Mouse (Mus musculus) neural tube, embryonic 11.5 days (tissue): Measurements from ENCODE around the gene Fbxo34. TPM values are rescaled to one million over a fixed set of nuclear protein-coding genes. Genes with fewer than 3 reads are reported as not detected.

ENCODE experiments used
- ATAC-seq: fragments of 200-750 bp; cut with Nextera tagmentation; 2 replicates; pipeline ENCODE4 v1.8.0; 2017; ENCODE audit warnings: moderate number of reproducible peaks, mild to moderate bottlenecking, moderate TSS enrichment, moderate library complexity; ENCODE audit not compliant: insufficient read depth, low FRiP score, low TSS enrichment
- DNase-seq: peaks from one replicate; pipeline ENCODE4 v3.0.0-alpha.2; 2015; ENCODE audit warnings: low spot score
- H3K27ac ChIP-seq: fragments of 300-500 bp; sonication (generic); 2 replicates; pipeline ENCODE4 v1.5.1; 2014; ENCODE audit warnings: low read depth, mild to moderate bottlenecking, low read length
- H3K27me3 ChIP-seq: fragments of 300-500 bp; sonication (generic); 2 replicates; pipeline ENCODE4 v1.6.1; 2014; ENCODE audit warnings: mild to moderate bottlenecking, low read length, mixed read lengths; ENCODE audit not compliant: control insufficient read depth, insufficient read depth
- H3K36me3 ChIP-seq: fragments of 300-500 bp; sonication (generic); 2 replicates; pipeline ENCODE4 v1.6.1; 2014; ENCODE audit warnings: mild to moderate bottlenecking, low read length, moderate library complexity, mixed read lengths; ENCODE audit not compliant: control insufficient read depth, insufficient read depth
- H3K4me1 ChIP-seq: fragments of 300-500 bp; sonication (generic); 2 replicates; pipeline ENCODE4 v1.6.1; 2014; ENCODE audit warnings: low read length, mixed read lengths; ENCODE audit not compliant: control insufficient read depth, insufficient read depth
- H3K4me2 ChIP-seq: fragments of 300-500 bp; sonication (generic); 2 replicates; pipeline ENCODE4 v1.6.1; 2014; ENCODE audit warnings: low read depth, mild to moderate bottlenecking, moderate library complexity
- H3K4me3 ChIP-seq: fragments of 300-500 bp; sonication (generic); 2 replicates; pipeline ENCODE4 v1.5.1; 2014; ENCODE audit warnings: low read depth, low read length
- H3K9ac ChIP-seq: fragments of 300-500 bp; sonication (generic); 2 replicates; pipeline ENCODE4 v1.6.1; 2014; ENCODE audit warnings: mild to moderate bottlenecking, low read length
- H3K9me3 ChIP-seq: fragments of 300-500 bp; sonication (generic); 2 replicates; pipeline ENCODE4 v1.6.1; 2016; ENCODE audit warnings: low read length; ENCODE audit not compliant: control insufficient read depth
- WGBS: fragments of 180-500 bp; shearing (Covaris S2); extraction: QIAGEN DNeasy Blood & Tissue Kit; methylation state at CpG from one replicate; pipeline ENCODE4 v1.1.7; 2014; 5-methylcytosine and 5-hydroxymethylcytosine counted together
- polyA plus RNA-seq: library from polyadenylated mRNA; unstranded; fragments of >200 nt; fragmentation: Nextera tagmentation; extraction: Ambion mirVana; gene quantifications from 2 replicates; pipeline ENCODE4 v1.2.1, GENCODE M21; 2014

The Fbxo34 gene
- polyA plus RNA-seq, 1 experiment from 2014 or later, result 25.8 TPM

GRCm38 (mm10) chr14:47572707-47573106 is 122.5 kb downstream of the Fbxo34 start:
- ATAC-seq (no peak), DNase-seq (no peak)
- Histone ChIP-seq H3K9ac (no peak overlapping the region), H3K27ac (no peak overlapping the region), H3K4me3 (no peak overlapping the region), H3K9me3 (no peaks in the 10 kb centered on the region), H3K27me3 (no peaks in the 10 kb centered on the region), H3K36me3 (no peaks in the 10 kb centered on the region), H3K4me2 (no peak overlapping the region), H3K4me1 (no peaks in the 10 kb centered on the region)
- 73% methylated on average over 4 of the region's 4 CpGs for WGBS

- Histone ChIP-seq H3K4me3 (no peak overlapping the region), H3K9ac (no peak overlapping the region), H3K4me2 (no peak overlapping the region), H3K36me3 (no peaks in the 10 kb centered on the region), H3K4me1 (no peaks in the 10 kb centered on the region), H3K27ac (no peak overlapping the region), H3K9me3 (no peaks in the 10 kb centered on the region), H3K27me3 (no peaks in the 10 kb centered on the region)
- 73% methylated on average over 11 of the region's 11 CpGs for WGBS
- ATAC-seq (no peak), DNase-seq (no peak)
Observed at GRCm38 (mm10) chr14:47574721-47575120, 124.5 kb downstream of the Fbxo34 start.

DNA sequence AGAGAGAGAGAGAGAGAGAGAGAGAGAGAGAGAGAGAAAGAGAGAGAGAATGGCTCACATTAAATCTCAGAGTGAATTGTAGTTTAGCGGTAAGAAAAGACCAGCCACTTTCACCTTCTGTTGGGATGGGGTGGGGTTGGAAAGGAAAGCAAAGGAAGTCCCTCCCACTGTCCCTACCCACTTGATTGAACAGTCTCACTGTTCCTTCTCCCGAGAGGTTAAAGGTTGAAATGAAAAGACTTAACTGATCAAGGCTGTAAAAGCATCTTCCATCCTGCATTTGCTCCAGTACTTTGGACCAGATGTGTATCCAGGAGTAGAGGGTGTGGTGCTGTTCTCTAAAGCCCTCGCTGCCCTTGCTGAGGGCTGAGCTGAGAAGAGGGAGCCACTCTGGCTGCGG is 126.5 kb downstream of the Fbxo34 start:
- WGBS, result 67% methylated on average over 4 of the region's 4 CpGs
- ATAC-seq, result no peak

GRCm38 (mm10) chr14:47578086-47578485 is 127.9 kb downstream of the Fbxo34 start:
- H3K9me3 ChIP-seq, result no peaks in the 10 kb centered on the region
- WGBS, result 93% methylated on average over 2 of the region's 2 CpGs
- no peaks in the 10 kb centered on the region for H3K27me3 ChIP-seq
- no peaks in the 10 kb centered on the region for H3K4me1 ChIP-seq
- no peak overlapping the region for H3K4me2 ChIP-seq
- H3K9ac ChIP-seq, result no peak overlapping the region
- DNase-seq (no peak), ATAC-seq (no peak)
- no peak overlapping the region for H3K27ac ChIP-seq
- no peak overlapping the region for H3K4me3 ChIP-seq
- no peaks in the 10 kb centered on the region for H3K36me3 ChIP-seq

More for the DNA sequence above, 126.5 kb downstream of the Fbxo34 start:
- no peaks in the 10 kb centered on the region for H3K27me3 ChIP-seq
- no peak overlapping the region for H3K27ac ChIP-seq
- H3K36me3 ChIP-seq, result no peaks in the 10 kb centered on the region
- no peaks in the 10 kb centered on the region for H3K4me1 ChIP-seq
- H3K4me2 ChIP-seq, result no peak overlapping the region
- H3K4me3 ChIP-seq, result no peak overlapping the region
- no peak overlapping the region for H3K9ac ChIP-seq
- no peak for DNase-seq
- H3K9me3 ChIP-seq, result no peaks in the 10 kb centered on the region

DNA sequence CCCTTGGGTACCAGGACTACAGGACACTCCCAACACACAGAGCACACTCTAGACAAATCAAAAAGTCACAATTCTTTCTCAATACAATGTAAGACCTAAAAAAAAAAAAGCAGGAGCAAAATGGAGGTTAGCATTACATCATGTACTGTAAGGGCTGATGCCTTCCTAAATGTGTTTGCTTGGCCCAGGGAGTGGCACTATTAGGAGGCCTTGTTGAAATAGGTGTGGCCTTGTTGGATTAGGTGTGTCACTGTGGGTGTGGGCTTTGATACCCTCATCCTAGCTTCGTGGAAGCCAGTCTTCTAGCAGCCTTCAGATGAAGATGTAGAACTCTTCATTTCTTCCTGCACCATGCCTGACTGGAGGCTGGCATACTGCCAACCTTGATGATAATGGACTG is 131.1 kb downstream of the Fbxo34 start:
- no peaks in the 10 kb centered on the region for H3K36me3 ChIP-seq

More for the DNA sequence above, 131.1 kb downstream of the Fbxo34 start:
- no peak overlapping the region for H3K27ac ChIP-seq
- H3K27me3 ChIP-seq, result no peaks in the 10 kb centered on the region
- no peaks in the 10 kb centered on the region for H3K4me1 ChIP-seq
- WGBS, result 65% methylated on average over 1 of the region's 1 CpGs
- no peak overlapping the region for H3K9ac ChIP-seq
- no peak overlapping the region for H3K4me2 ChIP-seq
- DNase-seq, result no peak
- H3K4me3 ChIP-seq, result no peak overlapping the region
- ATAC-seq, result no peak
- no peaks in the 10 kb centered on the region for H3K9me3 ChIP-seq

Other genes starting within 250 kb of the Fbxo34 start
- gene Wdhd1, start 173.6 kb upstream of the Fbxo34 start, polyA plus RNA-seq, result 37.6 and 40.1 TPM in 2 replicates
- 5.0 and 7.7 TPM in 2 replicates for gene Socs4, start 173.5 kb upstream of the Fbxo34 start, polyA plus RNA-seq
- gene Mapk1ip1l, start 152.2 kb upstream of the Fbxo34 start, polyA plus RNA-seq, result 99.5 and 101 TPM in 2 replicates
- 1.1 and 1.2 TPM in 2 replicates for gene Lgals3, start 82.7 kb upstream of the Fbxo34 start, polyA plus RNA-seq
- gene Dlgap5, start 32.0 kb upstream of the Fbxo34 start, polyA plus RNA-seq, result 55.3 and 56.2 TPM in 2 replicates
- 17.5 and 19.1 TPM in 2 replicates for gene Atg14, start 120.2 kb downstream of the Fbxo34 start, polyA plus RNA-seq
- gene Ktn1, start 198.0 kb downstream of the Fbxo34 start, polyA plus RNA-seq, result 79.5 and 88.6 TPM in 2 replicates